Mouse (Mus musculus) heart, embryonic 14.5 days (tissue): ENCODE measurements around the gene Dab2. TPM values are rescaled to one million over a fixed set of nuclear protein-coding genes. Genes with fewer than 3 reads are reported as not detected.
A peak's percentile ranks its signal among the peaks of the same experiment; 100 is the strongest.

Experiments
- ATAC-seq: fragments of 200-750 bp; cut with Nextera tagmentation; 2 replicates; pipeline ENCODE4 v1.8.0; 2017; ENCODE audit warnings: low read depth, moderate TSS enrichment; ENCODE audit not compliant: insufficient number of reproducible peaks, insufficient read depth, low FRiP score
- H3K27ac ChIP-seq, 2 experiments: fragments of 200-500 bp in 1 of 2; fragments of 300-500 bp in 1 of 2; sonication (generic) in 1 of 2; replicated peaks in 1 of 2; 2 replicates each; pipeline ENCODE4 v1.5.1; 2012 to 2014; ENCODE audit warnings: low read depth in 2 of 2, low read length in 2 of 2, control low read depth in 1 of 2, mild to moderate bottlenecking in 1 of 2, mixed read lengths in 1 of 2; ENCODE audit not compliant: control insufficient read depth in 1 of 2, insufficient read depth in 1 of 2
- H3K27me3 ChIP-seq: fragments of 300-500 bp; sonication (generic); 2 replicates; pipeline ENCODE4 v1.6.1; 2014; ENCODE audit warnings: mild to moderate bottlenecking, low read length, control low read depth; ENCODE audit not compliant: control insufficient read depth, insufficient read depth
- H3K36me3 ChIP-seq: fragments of 300-500 bp; sonication (generic); 2 replicates; pipeline ENCODE4 v1.6.1; 2014; ENCODE audit warnings: mild to moderate bottlenecking, control low read depth, low read length, mixed read lengths; ENCODE audit not compliant: control insufficient read depth, insufficient read depth
- H3K4me1 ChIP-seq, 2 experiments: fragments of 200-500 bp in 1 of 2; fragments of 300-500 bp in 1 of 2; sonication (generic) in 1 of 2; 2 replicates each; pipeline ENCODE4 v1.6.1; 2012 to 2014; ENCODE audit warnings: low read length in 2 of 2, control low read depth in 1 of 2, mixed read lengths in 1 of 2; ENCODE audit not compliant: control insufficient read depth in 2 of 2, insufficient read depth in 2 of 2
- H3K4me2 ChIP-seq: fragments of 300-500 bp; sonication (generic); 2 replicates; pipeline ENCODE4 v1.6.1; 2014; ENCODE audit warnings: mild to moderate bottlenecking, low read length
- H3K4me3 ChIP-seq, 2 experiments: fragments of 200-500 bp in 1 of 2; fragments of 300-500 bp in 1 of 2; sonication (generic) in 1 of 2; 2 replicates each; pipeline ENCODE4 v1.5.1; 2012 to 2014; ENCODE audit warnings: low read length in 2 of 2, mild to moderate bottlenecking in 2 of 2, control low read depth in 1 of 2, low read depth in 1 of 2, moderate library complexity in 1 of 2; ENCODE audit not compliant: control insufficient read depth in 1 of 2, insufficient read depth in 1 of 2
- H3K9ac ChIP-seq: fragments of 300-500 bp; sonication (generic); 2 replicates; pipeline ENCODE4 v1.6.1; 2014; ENCODE audit warnings: mild to moderate bottlenecking, low read length
- H3K9me3 ChIP-seq: fragments of 300-500 bp; sonication (generic); 2 replicates; pipeline ENCODE4 v1.6.1; 2016; ENCODE audit warnings: low read length, control low read depth; ENCODE audit not compliant: control insufficient read depth
- WGBS: fragments of 180-500 bp; shearing (Covaris S2); extraction: QIAGEN DNeasy Blood & Tissue Kit; methylation state at CpG from one replicate; pipeline ENCODE4 v1.1.7; 2014; 5-methylcytosine and 5-hydroxymethylcytosine counted together
- polyA plus RNA-seq: library from polyadenylated mRNA; unstranded; fragments of >200 nt; fragmentation: Nextera tagmentation; extraction: Ambion mirVana; gene quantifications from 2 replicates; pipeline ENCODE4 v1.2.1, GENCODE M21; 2014

The Dab2 gene
- polyA plus RNA-seq, 1 experiment from 2014 or later, result 36.4 TPM

GRCm38 (mm10) chr15:6278606-6279468 lies 20.8 kb upstream of the Dab2 start:
- 45% methylated on average over 11 of the region's 11 CpGs for WGBS

GRCm38 (mm10) chr15:6280021-6280451 lies 19.6 kb upstream of the Dab2 start:
- no peak overlapping the region for H3K27ac ChIP-seq
- no peak overlapping the region for H3K4me2 ChIP-seq
- no peak for ATAC-seq
- no peak overlapping the region for H3K4me3 ChIP-seq
- 63% methylated on average over 4 of the region's 4 CpGs for WGBS
- no peak overlapping the region for H3K9ac ChIP-seq
- H3K27me3 ChIP-seq, result no peaks in the 10 kb centered on the region
- no peaks in the 10 kb centered on the region for H3K36me3 ChIP-seq
- H3K9me3 ChIP-seq, result no peaks in the 10 kb centered on the region
- H3K4me1 ChIP-seq, result peaks cover 0 to 4% of the 10 kb centered on the region in 2 experiments; a peak in 1 of 4 replicates

More at GRCm38 (mm10) chr15:6278606-6279468, 20.8 kb upstream of the Dab2 start:
- peak overlapping the region; percentile 4; the same call in 1 of the 2 replicates for H3K4me2 ChIP-seq
- H3K4me3 ChIP-seq, result no peak overlapping the region
- H3K27me3 ChIP-seq, result no peaks in the 10 kb centered on the region
- peaks cover 0 to 4% of the 10 kb centered on the region in 2 experiments; a peak in 1 of 4 replicates for H3K4me1 ChIP-seq
- no peak for ATAC-seq
- H3K9me3 ChIP-seq, result no peaks in the 10 kb centered on the region
- H3K27ac ChIP-seq, result peak overlapping the region; percentile 47 to 64
- no peak overlapping the region for H3K9ac ChIP-seq
- H3K36me3 ChIP-seq, result no peaks in the 10 kb centered on the region

GRCm38 (mm10) chr15:6283249-6283648 lies 16.3 kb upstream of the Dab2 start:
- no peaks in the 10 kb centered on the region for H3K9me3 ChIP-seq
- H3K4me2 ChIP-seq, result no peak overlapping the region
- ATAC-seq, result no peak
- H3K27ac ChIP-seq, result no peak overlapping the region
- WGBS, result 85% methylated on average over 9 of the region's 9 CpGs
- peaks cover 0 to 2% of the 10 kb centered on the region in 2 experiments; a peak in 1 of 4 replicates for H3K4me1 ChIP-seq
- H3K4me3 ChIP-seq, result no peak overlapping the region
- H3K27me3 ChIP-seq, result no peaks in the 10 kb centered on the region
- no peaks in the 10 kb centered on the region for H3K36me3 ChIP-seq
- H3K9ac ChIP-seq, result no peak overlapping the region

- Histone ChIP-seq H3K27me3 (no peaks in the 10 kb centered on the region), H3K36me3 (no peaks in the 10 kb centered on the region), H3K4me2 (no peak overlapping the region), H3K27ac (no peak overlapping the region), H3K9ac (no peak overlapping the region), H3K9me3 (no peaks in the 10 kb centered on the region), H3K4me3 (no peak overlapping the region), H3K4me1 (no peaks in the 10 kb centered on the region)
- WGBS, result 51% methylated on average over 2 of the region's 2 CpGs
- ATAC-seq, result no peak
Measured at GRCm38 (mm10) chr15:6296071-6296470, 3.5 kb upstream of the Dab2 start.

- no peak overlapping the region for H3K27ac ChIP-seq
- H3K36me3 ChIP-seq, result no peaks in the 10 kb centered on the region
- WGBS, result 77% methylated on average over 3 of the region's 3 CpGs
- no peak overlapping the region for H3K4me2 ChIP-seq
- H3K4me1 ChIP-seq, result no peaks in the 10 kb centered on the region
- H3K27me3 ChIP-seq, result no peaks in the 10 kb centered on the region
- H3K4me3 ChIP-seq, result no peak overlapping the region
- H3K9ac ChIP-seq, result no peak overlapping the region
- no peak for ATAC-seq
- H3K9me3 ChIP-seq, result no peaks in the 10 kb centered on the region
Measured at GRCm38 (mm10) chr15:6298726-6299125, 862 bp upstream of the Dab2 start.

GRCm38 (mm10) chr15:6302219-6302618 lies 2.6 kb downstream of the Dab2 start:
- H3K27me3 ChIP-seq, result no peaks in the 10 kb centered on the region
- H3K9me3 ChIP-seq, result no peaks in the 10 kb centered on the region
- H3K4me3 ChIP-seq, result no peak overlapping the region
- ATAC-seq, result no peak
- no peaks in the 10 kb centered on the region for H3K36me3 ChIP-seq
- 89% methylated on average over 4 of the region's 4 CpGs for WGBS
- no peak overlapping the region for H3K9ac ChIP-seq
- no peak overlapping the region for H3K27ac ChIP-seq
- H3K4me1 ChIP-seq, result no peaks in the 10 kb centered on the region
- H3K4me2 ChIP-seq, result no peak overlapping the region

- H3K9me3 ChIP-seq, result no peaks in the 10 kb centered on the region
- no peak overlapping the region for H3K4me3 ChIP-seq
- no peak for ATAC-seq
- no peaks in the 10 kb centered on the region for H3K27me3 ChIP-seq
- no peak overlapping the region for H3K27ac ChIP-seq
- no peaks in the 10 kb centered on the region for H3K36me3 ChIP-seq
- H3K9ac ChIP-seq, result no peak overlapping the region
- no peaks in the 10 kb centered on the region for H3K4me1 ChIP-seq
- no peak overlapping the region for H3K4me2 ChIP-seq
- WGBS, result 71% methylated on average over 2 of the region's 2 CpGs
Measured at GRCm38 (mm10) chr15:6303822-6304221, 4.2 kb downstream of the Dab2 start.
